Mouse (Mus musculus): Measurements from ENCODE around the gene Cacnb4. TPM values are rescaled to one million over a fixed set of nuclear protein-coding genes. Genes with fewer than 3 reads are reported as not detected.

The Cacnb4 gene
- total RNA-seq, 2 experiments from 2014 or later: 74.2 to 85.2 TPM

GRCm38 (mm10) chr2:52533696-52534095 is 142.9 kb downstream of the Cacnb4 start:
- no peak for DNase-seq (ENCODE audit: extremely low spot score in 1 of 2, low spot score in 1 of 2)

- no peak for DNase-seq (ENCODE audit: extremely low spot score in 1 of 2, low spot score in 1 of 2)
Observed at GRCm38 (mm10) chr2:52530521-52530920, 146.1 kb downstream of the Cacnb4 start.

GRCm38 (mm10) chr2:52529245-52529644 is 147.4 kb downstream of the Cacnb4 start:
- DNase-seq (ENCODE audit: extremely low spot score in 1 of 2, low spot score in 1 of 2): no peak

- DNase-seq (ENCODE audit: extremely low spot score in 1 of 2, low spot score in 1 of 2): no peak
Observed at GRCm38 (mm10) chr2:52525876-52526592, 150.6 kb downstream of the Cacnb4 start.

GRCm38 (mm10) chr2:52523056-52523715 is 153.4 kb downstream of the Cacnb4 start:
- no peak for DNase-seq (ENCODE audit: extremely low spot score in 1 of 2, low spot score in 1 of 2)

GRCm38 (mm10) chr2:52521012-52521411 is 155.6 kb downstream of the Cacnb4 start:
- DNase-seq (ENCODE audit: extremely low spot score in 1 of 2, low spot score in 1 of 2): no peak

- peak in 1 of 2 experiments; percentile 28 for DNase-seq (ENCODE audit: extremely low spot score in 1 of 2, low spot score in 1 of 2)
Observed at GRCm38 (mm10) chr2:52518740-52519139, 157.9 kb downstream of the Cacnb4 start.

GRCm38 (mm10) chr2:52516534-52516933 is 160.1 kb downstream of the Cacnb4 start:
- DNase-seq (ENCODE audit: extremely low spot score in 1 of 2, low spot score in 1 of 2): no peak

GRCm38 (mm10) chr2:52512865-52513388 is 163.7 kb downstream of the Cacnb4 start:
- no peak for DNase-seq (ENCODE audit: extremely low spot score in 1 of 2, low spot score in 1 of 2)

- DNase-seq (ENCODE audit: extremely low spot score in 1 of 2, low spot score in 1 of 2): no peak
Observed at GRCm38 (mm10) chr2:52512206-52512605, 164.4 kb downstream of the Cacnb4 start.

- no peak for DNase-seq (ENCODE audit: extremely low spot score in 1 of 2, low spot score in 1 of 2)
Observed at GRCm38 (mm10) chr2:52511799-52512198, 164.8 kb downstream of the Cacnb4 start.

GRCm38 (mm10) chr2:52509779-52510500 is 166.7 kb downstream of the Cacnb4 start:
- DNase-seq (ENCODE audit: extremely low spot score in 1 of 2, low spot score in 1 of 2): no peak

- DNase-seq (ENCODE audit: extremely low spot score in 1 of 2, low spot score in 1 of 2): no peak
Observed at GRCm38 (mm10) chr2:52505164-52505563, 171.5 kb downstream of the Cacnb4 start.

GRCm38 (mm10) chr2:52504762-52505161 is 171.9 kb downstream of the Cacnb4 start:
- no peak for DNase-seq (ENCODE audit: extremely low spot score in 1 of 2, low spot score in 1 of 2)

GRCm38 (mm10) chr2:52499849-52500262 is 176.8 kb downstream of the Cacnb4 start:
- no peak for DNase-seq (ENCODE audit: extremely low spot score in 1 of 2, low spot score in 1 of 2)

- DNase-seq (ENCODE audit: extremely low spot score in 1 of 2, low spot score in 1 of 2): no peak
Observed at GRCm38 (mm10) chr2:52499101-52499537, 177.5 kb downstream of the Cacnb4 start.

- DNase-seq (ENCODE audit: extremely low spot score in 1 of 2, low spot score in 1 of 2): no peak
Observed at GRCm38 (mm10) chr2:52495097-52495694, 181.4 kb downstream of the Cacnb4 start.

GRCm38 (mm10) chr2:52494274-52494673 is 182.4 kb downstream of the Cacnb4 start:
- DNase-seq (ENCODE audit: extremely low spot score in 1 of 2, low spot score in 1 of 2): no peak

- DNase-seq (ENCODE audit: extremely low spot score in 1 of 2, low spot score in 1 of 2): no peak
Observed at GRCm38 (mm10) chr2:52492867-52493266, 183.8 kb downstream of the Cacnb4 start.

GRCm38 (mm10) chr2:52489840-52490239 is 186.8 kb downstream of the Cacnb4 start:
- no peak for DNase-seq (ENCODE audit: extremely low spot score in 1 of 2, low spot score in 1 of 2)

GRCm38 (mm10) chr2:52483496-52483895 is 193.1 kb downstream of the Cacnb4 start:
- no peak for DNase-seq (ENCODE audit: extremely low spot score in 1 of 2, low spot score in 1 of 2)
